Mouse (Mus musculus) neural tube, embryonic 15.5 days (tissue): Measurements from ENCODE around the gene Pdlim3. TPM values are rescaled to one million over a fixed set of nuclear protein-coding genes. Genes with fewer than 3 reads are reported as not detected.

Source experiments
- polyA plus RNA-seq: library from polyadenylated mRNA; unstranded; fragments of >200 nt; fragmentation: Nextera tagmentation; extraction: Ambion mirVana; gene quantifications from 2 replicates; pipeline ENCODE4 v1.2.1, GENCODE M21; 2015

Pdlim3 gene
- polyA plus RNA-seq, 1 experiment from 2014 or later, result 14.8 TPM

Other genes starting within 250 kb of the Pdlim3 start
- gene Ccdc110, start 49.2 kb downstream of the Pdlim3 start, polyA plus RNA-seq, result 0.05 and 0.20 TPM in 2 replicates
- 5.5 and 7.1 TPM in 2 replicates for gene 1700029J07Rik, start 89.8 kb downstream of the Pdlim3 start, polyA plus RNA-seq
- gene Ufsp2, start 90.1 kb downstream of the Pdlim3 start, polyA plus RNA-seq, result 74.5 and 76.8 TPM in 2 replicates
- 0.52 and 0.79 TPM in 2 replicates for gene Lrp2bp, start 113.8 kb downstream of the Pdlim3 start, polyA plus RNA-seq
- 39.8 and 50.5 TPM in 2 replicates for gene Ankrd37, start 120.2 kb downstream of the Pdlim3 start, polyA plus RNA-seq